Mouse (Mus musculus) G1E (cell line): ENCODE data around the gene Zfp385b. TPM values are rescaled to one million over a fixed set of nuclear protein-coding genes. Genes with fewer than 3 reads are reported as not detected.

Source experiments
- ATAC-seq: 2 replicates; pipeline ENCODE4 v1.8.0; 2016; ENCODE audit warnings: mild to moderate bottlenecking; ENCODE audit not compliant: insufficient number of reproducible peaks, poor library complexity, low FRiP score, severe bottlenecking; ENCODE audit errors: extremely low read depth
- DNase-seq: peaks from one replicate; pipeline ENCODE4 v3.0.0; 2012; ENCODE audit warnings: low spot score
- H3K27me3 ChIP-seq: 2 replicates; pipeline ENCODE4 v1.6.1; 2012; ENCODE audit warnings: mild to moderate bottlenecking, low read length, inconsistent platforms; ENCODE audit not compliant: insufficient read depth
- H3K36me3 ChIP-seq: replicated peaks from 2 replicates; pipeline ENCODE3; 2012; ENCODE audit warnings: mild to moderate bottlenecking, inconsistent platforms
- H3K4me1 ChIP-seq: 2 replicates; pipeline ENCODE4 v1.6.1; 2012; ENCODE audit warnings: low read depth, low read length, inconsistent platforms, mixed read lengths; ENCODE audit not compliant: insufficient read depth
- H3K4me3 ChIP-seq: 2 replicates; pipeline ENCODE4 v1.5.1; 2012; ENCODE audit warnings: low read depth, mild to moderate bottlenecking, inconsistent platforms, low read length, moderate library complexity, mixed read lengths
- H3K9me3 ChIP-seq: replicated peaks from 2 replicates; pipeline ENCODE4 v1.6.1; 2012; ENCODE audit warnings: inconsistent platforms
- CTCF ChIP-seq: IDR thresholded peaks from 2 replicates; pipeline ENCODE4 v1.5.1; 2012; ENCODE audit warnings: low read depth, low read length, inconsistent platforms, mixed read lengths
- GATA1 ChIP-seq: IDR thresholded peaks from 2 replicates; pipeline ENCODE4 v1.6.1; 2012; ENCODE audit warnings: borderline replicate concordance, low read length, inconsistent platforms, mixed read lengths
- GATA2 ChIP-seq: IDR thresholded peaks from 2 replicates; pipeline ENCODE4 v1.6.1; 2012; ENCODE audit warnings: low read depth, low read length, inconsistent platforms, borderline replicate concordance
- POLR2AphosphoS5 ChIP-seq: IDR thresholded peaks from 2 replicates; pipeline ENCODE4 v1.6.1; 2012; ENCODE audit warnings: low read depth, low read length, inconsistent platforms; ENCODE audit not compliant: insufficient replicate concordance
- TAL1 ChIP-seq: conservative IDR thresholded peaks from 2 replicates; pipeline ENCODE4 v1.6.1; 2012; ENCODE audit warnings: low read depth, low read length, inconsistent platforms, mixed read lengths
- polyA plus RNA-seq: library from polyadenylated mRNA; stranded (reverse); fragments of >175 nt; gene quantifications from 2 replicates; pipeline ENCODE4 v1.2.3, GENCODE M21; 2012
- total RNA-seq, 2 experiments: library from RNA; stranded (forward) in 1 of 2; stranded (reverse) in 1 of 2; fragments of 200-1000 nt in 1 of 2; fragments of >200 nt in 1 of 2; fragmentation: Nextera tagmentation in 1 of 2; gene quantifications; 2 replicates each; pipeline ENCODE4 v1.2.3; 2014 to 2017

The Zfp385b gene
- total and polyA plus RNA-seq, 3 experiments, result 0.71 TPM; not detected in 2

DNA sequence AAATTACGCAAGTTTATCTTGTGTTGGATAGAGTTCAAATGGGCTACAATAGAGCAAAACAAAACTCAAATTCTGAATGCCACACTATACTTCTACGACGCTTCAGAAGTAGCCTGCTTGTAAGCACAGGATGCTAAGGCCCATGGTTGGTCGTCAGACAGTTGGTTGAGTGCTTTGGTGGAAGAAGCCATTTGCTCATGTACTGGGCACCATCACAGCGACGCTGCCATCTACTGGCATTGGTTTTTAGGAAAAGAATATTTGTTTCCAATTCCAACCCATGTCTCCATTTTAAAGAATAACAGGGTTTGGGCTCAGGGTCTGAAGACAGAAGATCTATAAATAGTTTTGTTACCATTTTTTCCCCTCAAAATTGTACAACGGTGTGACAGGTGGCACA, 410.5 kb downstream of the Zfp385b start:
- H3K9me3 ChIP-seq, result peaks cover 36% of the 10 kb centered on the region

DNA sequence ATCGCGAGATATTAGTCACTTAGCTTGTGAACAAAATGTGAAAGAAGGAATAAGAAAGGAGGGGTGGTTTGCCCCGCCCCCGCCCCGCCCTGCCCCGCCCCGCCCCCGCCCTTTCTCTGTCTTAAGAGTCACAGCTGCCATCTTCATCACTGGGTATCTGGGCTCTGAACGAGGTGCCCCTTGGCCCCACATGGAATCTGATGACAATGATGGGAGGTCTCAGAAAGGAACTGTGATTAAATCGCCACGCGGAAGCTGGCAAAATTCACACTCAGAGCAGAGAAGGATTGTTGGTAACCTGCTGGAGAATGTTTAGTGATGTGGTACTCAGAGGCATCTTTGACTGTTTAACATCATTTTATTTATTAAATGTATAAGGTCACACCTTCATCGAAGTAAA, 417.1 kb downstream of the Zfp385b start:
- ATAC-seq (no peak), DNase-seq (no peak)
- no peaks in the 10 kb centered on the region for H3K36me3 ChIP-seq
- TF ChIP-seq GATA2 (no peak), CTCF (no peak), TAL1 (no peak), POLR2AphosphoS5 (no peak), GATA1 (no peak)
- no peaks in the 10 kb centered on the region for H3K27me3 ChIP-seq
- H3K4me1 ChIP-seq, result no peaks in the 10 kb centered on the region
- H3K9me3 ChIP-seq, result peaks cover 51% of the 10 kb centered on the region
- no peak overlapping the region for H3K4me3 ChIP-seq

More for the DNA sequence above, 410.5 kb downstream of the Zfp385b start:
- H3K36me3 ChIP-seq, result no peaks in the 10 kb centered on the region
- ATAC-seq, result no peak
- no peaks in the 10 kb centered on the region for H3K27me3 ChIP-seq
- H3K4me1 ChIP-seq, result no peaks in the 10 kb centered on the region
- no peak for DNase-seq
- no peak for TF ChIP-seq GATA2
- TF ChIP-seq GATA1, result no peak
- no peak for TF ChIP-seq CTCF
- TF ChIP-seq TAL1, result no peak
- TF ChIP-seq POLR2AphosphoS5, result no peak
- no peak overlapping the region for H3K4me3 ChIP-seq

DNA sequence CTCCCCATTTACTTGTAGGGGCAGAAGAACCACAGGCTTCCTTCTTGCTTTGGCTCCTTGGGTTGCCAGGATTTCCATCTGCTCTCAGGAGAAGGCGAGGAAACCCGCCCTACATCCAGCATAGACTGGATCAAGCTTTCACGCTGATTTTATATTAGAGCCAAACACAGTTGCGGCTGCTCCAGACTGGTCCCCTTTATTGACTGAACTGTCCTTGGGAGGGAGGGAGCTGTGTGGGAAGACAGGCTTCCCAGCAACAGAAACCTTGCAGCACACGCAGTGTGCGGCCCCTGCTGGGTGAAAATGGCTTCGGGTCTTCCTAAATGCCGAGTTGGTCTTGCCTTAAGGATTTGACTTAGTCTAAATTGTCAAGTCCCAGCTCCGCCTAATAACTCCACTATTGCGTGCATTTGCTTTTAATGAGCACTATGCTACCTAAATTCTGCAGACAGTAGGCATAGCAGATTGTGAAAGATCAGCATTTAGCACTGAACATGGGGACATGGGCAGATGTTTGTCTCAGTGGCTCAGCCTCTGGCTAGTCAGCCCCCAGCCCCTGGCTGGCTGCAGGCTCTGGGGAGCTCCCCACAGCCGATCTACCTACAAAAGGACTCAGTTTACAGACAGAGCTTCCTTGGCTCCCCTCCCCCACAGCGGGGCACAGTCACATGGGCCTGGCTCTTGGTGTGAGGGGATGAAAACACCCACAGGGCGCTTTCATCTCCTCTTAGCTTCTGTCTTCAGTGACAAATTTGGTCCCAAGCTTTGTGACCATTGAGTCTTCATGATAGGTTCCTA, 417.8 kb downstream of the Zfp385b start:
- Histone ChIP-seq H3K27me3 (no peaks in the 10 kb centered on the region), H3K4me1 (no peaks in the 10 kb centered on the region), H3K4me3 (no peak overlapping the region), H3K9me3 (peaks cover 52% of the 10 kb centered on the region), H3K36me3 (no peaks in the 10 kb centered on the region)
- TF ChIP-seq GATA2, result no peak
- TF ChIP-seq CTCF, result no peak
- no peak for TF ChIP-seq POLR2AphosphoS5
- TF ChIP-seq GATA1, result no peak
- TF ChIP-seq TAL1, result no peak
- DNase-seq (no peak), ATAC-seq (no peak)

GRCm38 (mm10) chr2:77393881-77394280, 425.6 kb downstream of the Zfp385b start:
- peaks cover 50% of the 10 kb centered on the region for H3K9me3 ChIP-seq
- H3K4me3 ChIP-seq, result no peak overlapping the region
- no peaks in the 10 kb centered on the region for H3K27me3 ChIP-seq
- ATAC-seq (no peak), DNase-seq (no peak)
- TF ChIP-seq GATA1 (no peak), TAL1 (no peak), CTCF (no peak), GATA2 (no peak), POLR2AphosphoS5 (no peak)
- no peaks in the 10 kb centered on the region for H3K36me3 ChIP-seq
- H3K4me1 ChIP-seq, result no peaks in the 10 kb centered on the region

DNA sequence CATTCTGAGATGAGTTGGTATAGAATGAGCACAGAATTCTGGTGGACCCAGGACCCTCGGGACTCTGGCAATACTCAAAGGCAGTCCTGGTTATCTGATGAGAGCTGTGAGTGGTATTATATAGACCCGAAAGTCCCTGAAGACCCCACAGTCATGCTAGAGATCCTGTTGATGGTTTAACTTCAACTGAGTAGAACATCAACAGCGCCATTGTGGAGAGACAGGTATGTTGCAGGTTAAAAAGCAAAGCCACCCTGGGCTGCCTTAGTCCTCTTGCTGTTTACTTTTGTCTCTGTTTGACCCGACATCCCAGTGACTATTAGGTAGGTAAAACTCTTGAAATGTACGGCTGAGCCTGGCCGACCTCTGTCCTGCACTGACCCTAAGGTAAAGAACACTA, 431.3 kb downstream of the Zfp385b start:
- ATAC-seq (no peak), DNase-seq (no peak)
- Histone ChIP-seq H3K27me3 (no peaks in the 10 kb centered on the region), H3K4me1 (no peaks in the 10 kb centered on the region), H3K4me3 (no peak overlapping the region), H3K9me3 (peaks cover 26% of the 10 kb centered on the region), H3K36me3 (no peaks in the 10 kb centered on the region)
- no peak for TF ChIP-seq GATA1
- no peak for TF ChIP-seq TAL1
- no peak for TF ChIP-seq POLR2AphosphoS5
- TF ChIP-seq GATA2, result no peak
- TF ChIP-seq CTCF, result no peak

GRCm38 (mm10) chr2:77386515-77386914, 432.9 kb downstream of the Zfp385b start:
- Histone ChIP-seq H3K4me3 (no peak overlapping the region), H3K36me3 (no peaks in the 10 kb centered on the region), H3K4me1 (no peaks in the 10 kb centered on the region), H3K27me3 (no peaks in the 10 kb centered on the region), H3K9me3 (peaks cover 29% of the 10 kb centered on the region)
- TF ChIP-seq GATA1, result no peak
- no peak for TF ChIP-seq CTCF
- TF ChIP-seq TAL1, result no peak
- no peak for TF ChIP-seq POLR2AphosphoS5
- TF ChIP-seq GATA2, result no peak
- ATAC-seq (no peak), DNase-seq (no peak)
